Mouse (Mus musculus) adrenal gland, adult 2 months (tissue): Measurements from ENCODE around the gene Cox6a1. TPM values are rescaled to one million over a fixed set of nuclear protein-coding genes. Genes with fewer than 3 reads are reported as not detected.
"Not testable (repeated sequence)": the region's sequence is repeated elsewhere in the genome, so short reads cannot be mapped to it uniquely, and the experiment has no call there.

ENCODE experiments used
- DNase-seq: peaks from one replicate; pipeline ENCODE4 v3.0.0; 2021
- long read RNA-seq: library from polyadenylated mRNA; stranded (forward); transcript quantifications from one replicate; pipeline ENCODE4 v2.0.0, GENCODE M21; 2021
- polyA plus RNA-seq: library from polyadenylated mRNA; depleted of rRNA; stranded (reverse); fragments of >200 nt; gene quantifications from 2 replicates; pipeline ENCODE4 v1.2.3, GENCODE M21; 2012; rRNA removed
- total RNA-seq, 2 experiments: library from RNA; stranded (reverse); gene quantifications; 2 replicates each; pipeline ENCODE4 v1.2.3; 2021

Gene Cox6a1
- total RNA-seq (1,000 to 10,000 TPM; 1,468 to 1,603 TPM), polyA plus RNA-seq (4,255 and 4,504 TPM in 2 replicates)
- long read RNA-seq, transcript Cox6a1-201 (3 exons, 571 nt) = major isoform, 829 of 870 reads
- long read RNA-seq, transcript Cox6a1-202 (2 exons, 620 nt) = minor isoform, 21 of 870 reads
- long read RNA-seq, partial matches to known transcripts = 20 of 870 reads
- long read RNA-seq, other reads (novel, unspliced or antisense) = 0 of 870 reads

DNA sequence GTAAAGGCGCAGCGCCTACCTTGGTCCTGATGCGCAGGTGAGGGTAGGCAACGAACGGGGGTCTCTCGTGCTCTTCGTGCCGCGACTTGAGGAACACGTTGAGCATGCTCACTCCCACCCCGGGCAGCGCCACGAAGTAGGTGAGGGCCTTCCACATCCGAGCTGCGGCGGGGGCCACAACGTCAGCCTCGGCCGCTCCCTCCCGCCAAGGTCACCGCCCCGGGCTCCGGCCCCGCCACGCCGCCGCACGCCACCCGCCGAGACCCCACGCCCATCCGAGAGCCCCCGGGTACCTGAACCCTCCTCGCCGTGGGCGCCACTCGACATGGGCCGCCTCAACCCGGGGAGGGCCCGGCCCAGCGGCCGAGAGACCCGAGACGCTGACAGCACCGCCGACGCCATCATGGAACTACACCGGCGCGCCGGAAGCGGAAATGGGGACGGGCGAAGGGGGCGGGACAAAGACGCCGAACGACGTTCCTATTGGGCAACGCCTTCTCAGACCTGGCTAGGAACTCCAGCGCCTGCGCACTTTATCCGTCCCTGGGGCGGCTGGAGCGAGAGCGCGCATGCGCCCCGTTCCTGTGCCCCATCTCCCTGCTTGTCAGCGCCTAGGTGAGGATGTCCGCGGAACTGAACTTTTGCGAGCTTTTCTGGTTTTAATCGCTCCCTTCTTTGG, at the start of gene Cox6a1:
Gene Cox6a1, minus strand, starts transcription at position 436 of the 679 bp plus-strand sequence.
- peak; percentile 99 for DNase-seq

DNA sequence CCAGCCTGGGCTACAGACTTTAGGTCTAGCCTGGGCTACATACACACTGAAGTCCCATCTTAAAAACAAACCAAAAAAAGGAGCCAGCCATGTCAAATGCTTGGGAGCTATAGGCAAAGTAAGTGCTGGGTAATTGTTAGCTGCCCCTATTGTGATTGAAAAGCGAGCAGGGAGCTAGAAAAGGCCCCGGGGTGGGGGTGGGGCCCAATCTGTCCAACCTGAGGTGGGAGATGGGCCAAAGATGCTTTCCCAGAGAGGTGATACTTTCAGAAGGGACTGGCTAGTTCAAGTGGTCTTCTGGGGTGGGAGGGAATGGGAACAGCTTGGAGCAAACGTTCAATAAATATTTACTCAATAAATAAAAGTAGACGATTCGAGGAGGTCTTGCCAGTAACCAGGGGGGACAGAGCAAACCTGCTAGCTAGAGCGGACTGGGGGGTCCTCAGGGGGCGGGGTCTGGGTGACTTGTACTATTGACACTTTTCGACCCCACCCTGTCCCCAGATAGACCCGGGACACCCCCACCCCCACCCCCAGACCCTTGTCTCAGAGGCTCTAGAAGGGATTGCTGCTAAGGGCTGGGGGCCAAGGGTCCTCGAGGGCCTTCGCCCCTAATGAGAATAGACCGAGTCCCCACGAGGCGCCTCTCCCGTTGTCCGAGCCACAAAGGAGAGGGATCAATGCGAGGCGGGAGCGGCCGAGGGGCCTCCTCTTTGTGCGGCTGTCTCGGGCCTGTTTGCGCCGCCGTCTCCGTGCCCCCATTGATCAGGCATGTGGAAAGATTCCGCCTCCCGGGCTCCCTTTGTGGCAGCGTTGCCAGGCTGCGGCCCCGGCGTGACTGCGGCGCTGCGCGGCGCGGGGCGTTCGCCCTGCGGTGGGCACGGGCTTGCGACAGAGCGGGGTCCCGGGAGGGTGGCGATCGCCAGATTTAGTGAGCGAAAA, 49.3 kb upstream of the Cox6a1 start:
- DNase-seq = peak; percentile 31

DNA sequence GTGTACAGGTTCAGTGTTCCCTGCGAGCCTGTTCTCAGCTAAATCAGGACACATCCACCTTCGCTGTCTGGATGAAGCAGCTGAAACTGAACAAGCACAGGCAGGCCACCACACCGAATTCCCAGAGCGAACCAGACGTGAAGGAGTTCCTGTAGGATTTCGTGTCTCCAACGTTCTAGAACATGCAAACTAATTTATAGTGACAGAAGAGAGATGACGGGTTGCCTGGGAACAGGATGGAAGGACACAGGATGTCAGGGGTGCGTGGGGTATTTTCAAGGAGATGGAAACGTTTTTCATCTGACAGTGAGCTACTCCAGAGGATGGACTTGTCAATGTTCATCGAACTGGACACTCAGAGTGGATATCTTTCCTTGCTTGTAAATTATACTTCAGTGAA, 47.9 kb upstream of the Cox6a1 start:
- DNase-seq = no peak

DNA sequence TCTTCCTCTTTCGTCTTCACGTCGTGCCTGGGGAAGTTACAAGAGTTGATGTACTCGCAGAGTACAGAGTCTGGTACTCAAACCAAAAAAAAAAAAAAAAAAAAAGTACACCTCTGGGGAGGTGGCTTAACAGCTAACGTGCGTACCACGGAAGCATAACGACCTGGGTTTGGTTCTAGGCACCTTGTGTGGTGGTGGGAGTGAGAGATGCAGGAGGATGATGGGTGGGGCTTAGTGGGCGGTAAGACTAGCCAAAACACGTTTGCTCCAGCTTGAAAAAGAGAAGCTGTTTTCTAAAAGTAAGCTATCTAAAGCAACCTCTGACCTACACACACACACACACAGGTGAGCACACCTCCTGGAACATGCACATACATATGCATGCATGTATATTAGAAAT, 46.1 kb upstream of the Cox6a1 start:
- DNase-seq = no peak

DNA sequence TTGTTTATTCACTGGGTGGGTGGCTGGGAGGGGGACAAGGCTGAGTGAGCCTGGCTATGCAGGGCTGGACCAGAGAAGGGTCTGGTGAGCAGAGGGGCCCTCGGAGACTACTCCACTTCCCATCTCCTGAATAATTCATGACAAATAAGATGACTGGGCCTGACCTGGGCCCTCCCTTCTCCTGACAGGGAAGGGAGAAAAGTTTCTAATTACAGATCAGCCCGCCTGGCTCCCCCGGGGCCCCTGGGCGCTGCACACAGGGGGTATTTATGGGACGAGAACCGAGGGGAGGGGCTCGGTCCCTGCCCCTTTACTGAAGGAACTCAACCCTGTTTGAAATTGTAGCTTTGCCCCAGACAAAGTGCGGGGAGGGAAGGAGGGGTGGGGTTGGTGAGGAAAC, 45.4 kb upstream of the Cox6a1 start:
- no peak for DNase-seq

DNA sequence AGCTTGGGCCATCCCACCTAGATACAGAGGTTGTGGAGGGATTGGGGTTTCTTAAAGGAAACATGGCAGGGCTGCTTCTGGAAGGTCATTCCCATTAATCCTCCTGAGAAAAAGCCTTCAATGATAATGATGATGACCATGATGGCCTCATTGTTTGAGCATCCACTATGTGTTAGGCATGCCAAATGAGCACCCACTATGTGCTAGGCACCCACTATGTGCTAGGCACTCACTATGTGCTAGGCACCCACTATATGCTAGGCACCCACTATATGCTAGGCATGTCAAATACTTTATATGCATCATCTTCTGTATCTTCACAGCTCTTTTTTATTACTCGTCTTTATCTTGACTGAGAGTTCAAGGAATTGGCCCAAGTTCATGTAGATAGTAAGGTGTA, 44.2 kb upstream of the Cox6a1 start:
- no peak for DNase-seq

DNA sequence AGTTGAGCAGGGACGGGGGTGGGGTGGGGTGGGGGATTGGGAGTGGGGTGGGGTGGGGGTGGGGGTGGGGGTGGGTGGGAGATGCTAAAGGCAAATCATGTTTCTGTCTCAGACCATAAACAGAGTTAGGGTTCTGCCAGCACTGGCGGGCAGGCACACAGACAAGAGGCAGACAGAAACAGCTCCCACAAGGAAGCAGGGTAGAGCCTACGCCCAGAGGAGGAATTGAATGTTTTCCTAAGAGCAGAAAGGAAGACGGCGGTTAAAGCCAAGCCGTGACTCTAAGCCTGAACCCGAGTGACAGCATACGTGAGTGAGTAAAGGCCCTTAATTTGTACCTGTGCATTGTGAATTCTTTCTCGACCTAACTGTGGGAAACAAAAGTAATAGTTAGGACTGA, 43.2 kb upstream of the Cox6a1 start:
- DNase-seq = no peak

DNA sequence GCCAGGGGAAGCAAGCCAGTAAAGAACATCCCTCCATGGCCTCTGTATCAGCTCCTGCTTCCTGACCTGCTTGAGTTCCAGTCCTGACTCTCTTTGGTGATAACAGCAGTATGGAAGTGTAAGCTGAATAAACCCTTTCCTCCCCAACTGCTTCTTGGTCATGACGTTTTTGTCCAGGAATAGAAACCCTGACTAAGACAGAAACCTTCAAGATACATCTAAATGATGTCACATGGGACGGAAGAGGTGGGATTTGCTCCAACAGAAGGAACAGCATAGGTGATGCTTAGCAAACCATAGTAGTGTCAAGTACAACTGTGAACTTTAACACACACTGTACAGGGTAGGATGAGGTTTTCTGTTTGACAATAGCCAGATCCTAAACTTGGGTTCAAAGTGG, 30.1 kb upstream of the Cox6a1 start:
- not testable (repeated sequence) for DNase-seq

DNA sequence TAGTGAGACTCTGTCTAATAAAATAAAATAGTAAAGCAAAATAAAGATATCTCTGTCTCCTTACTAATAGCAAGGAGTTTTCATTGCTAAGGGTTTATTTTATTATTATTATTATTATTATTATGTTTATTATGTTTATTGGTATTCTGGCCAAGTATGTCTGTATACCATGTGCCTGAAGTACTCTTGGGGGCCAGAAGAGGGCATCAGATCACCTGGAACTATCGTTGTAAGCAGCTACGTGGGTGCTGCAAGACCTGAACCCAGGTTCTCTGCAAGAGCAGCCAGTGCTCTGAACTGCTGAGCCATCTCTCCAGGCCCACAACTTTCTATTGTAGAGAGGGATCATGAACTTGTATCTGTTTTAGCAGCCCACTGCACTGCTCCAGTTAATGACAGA, 26.7 kb upstream of the Cox6a1 start:
- DNase-seq = no peak

DNA sequence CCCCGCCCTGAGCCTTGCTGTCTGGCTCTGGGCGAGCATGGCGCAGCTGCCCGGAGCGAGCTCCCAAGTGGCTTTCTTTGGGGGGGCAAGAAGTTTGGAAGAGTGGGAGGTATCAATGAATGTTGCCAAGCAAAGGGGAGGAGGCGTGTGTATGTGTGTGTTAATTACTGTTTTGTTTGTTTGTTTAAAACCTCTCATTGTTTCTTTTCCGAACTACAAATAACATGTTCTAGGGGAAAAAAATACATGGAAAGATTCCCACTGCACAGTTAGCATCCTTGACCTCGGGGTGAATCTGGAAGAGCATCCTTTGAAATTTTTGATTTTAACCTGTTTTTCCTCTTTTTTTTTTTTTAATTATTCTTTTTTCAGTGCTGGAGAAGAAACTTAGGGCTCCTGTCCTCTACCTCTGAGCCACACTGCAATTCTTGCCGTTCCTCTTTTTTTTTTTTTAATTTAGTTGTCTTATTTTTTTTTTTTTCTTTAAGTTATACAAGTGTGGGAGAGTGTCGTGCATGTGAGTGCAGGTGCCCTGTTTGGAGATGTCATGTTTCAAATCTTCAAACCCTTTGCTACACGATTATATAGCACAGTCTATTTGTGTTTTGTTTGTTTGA, 25.5 kb upstream of the Cox6a1 start:
- no peak for DNase-seq

DNA sequence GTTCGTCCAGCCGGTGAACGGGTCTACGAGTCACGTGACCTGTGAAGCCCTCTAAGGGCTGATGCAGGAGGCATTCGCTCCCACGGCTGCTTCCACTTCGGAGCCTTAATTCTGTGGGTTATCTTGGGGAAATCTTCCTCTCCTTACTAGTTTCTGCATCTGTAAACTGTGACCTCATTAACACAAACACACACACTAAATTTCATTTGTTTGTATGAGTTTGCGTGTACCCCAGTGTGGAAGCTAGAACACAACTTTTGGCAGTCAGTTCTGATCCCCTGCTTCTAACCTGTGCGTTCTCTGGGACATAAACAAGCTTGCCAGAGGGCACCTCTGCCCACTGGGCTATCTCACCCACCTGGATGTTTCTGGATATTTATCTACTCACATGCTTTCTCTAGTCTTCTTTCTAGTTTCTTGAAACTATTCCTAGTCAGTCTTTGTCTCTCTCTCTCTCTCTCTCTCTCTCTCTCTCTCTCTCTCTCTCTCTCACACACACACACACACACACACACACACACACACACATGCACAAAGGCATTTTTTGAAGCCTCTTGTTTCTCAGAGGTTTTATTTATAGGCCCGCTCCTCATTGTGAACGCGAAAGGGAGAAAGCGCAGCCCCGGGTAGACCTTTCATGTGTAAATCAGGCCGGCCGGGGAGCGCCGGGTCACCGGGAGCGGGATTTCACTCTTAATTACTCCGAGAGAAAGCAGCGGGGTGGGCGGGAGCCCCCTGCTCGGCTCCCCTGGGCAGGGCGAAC, 24.8 kb upstream of the Cox6a1 start:
- no peak for DNase-seq

DNA sequence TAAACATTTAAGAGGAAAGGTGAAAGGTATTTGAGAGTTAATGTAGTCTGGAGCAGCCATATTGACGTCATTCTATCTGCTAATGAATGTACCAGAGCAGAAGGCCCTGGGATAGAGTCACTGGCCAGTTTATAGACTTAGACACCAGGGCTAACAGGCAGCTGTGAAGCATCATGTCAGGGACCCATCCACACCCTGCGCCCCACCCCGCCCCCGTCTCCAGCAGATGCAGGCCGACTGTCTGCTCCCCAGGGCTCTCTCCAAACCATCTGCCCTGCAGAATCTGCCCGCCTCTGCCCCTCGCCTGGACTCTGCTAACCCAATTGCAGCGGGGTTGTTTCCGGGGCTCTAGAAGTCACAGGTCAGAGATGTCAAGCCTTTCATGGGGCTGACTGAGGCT, 23.0 kb upstream of the Cox6a1 start:
- DNase-seq = no peak

DNA sequence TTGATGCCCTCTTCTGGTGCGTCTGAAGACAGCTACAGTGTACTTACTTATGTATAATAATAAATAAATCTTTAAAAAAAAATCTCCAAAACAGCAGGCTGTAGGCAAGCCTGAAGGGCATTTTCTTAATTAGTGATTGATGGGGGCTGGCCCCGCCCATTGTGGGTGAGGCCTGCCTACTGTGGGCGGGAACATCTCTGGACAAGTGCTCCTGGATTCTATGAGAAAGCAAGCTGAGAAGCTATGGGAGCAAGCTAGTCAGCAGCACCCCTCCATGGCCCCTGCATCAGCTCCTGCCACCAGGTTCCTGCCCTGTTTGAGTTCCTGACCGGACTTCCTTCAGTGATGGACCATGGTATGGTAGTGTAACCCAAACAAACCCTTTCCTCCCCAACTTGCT, 16.0 kb upstream of the Cox6a1 start:
- DNase-seq = no peak

DNA sequence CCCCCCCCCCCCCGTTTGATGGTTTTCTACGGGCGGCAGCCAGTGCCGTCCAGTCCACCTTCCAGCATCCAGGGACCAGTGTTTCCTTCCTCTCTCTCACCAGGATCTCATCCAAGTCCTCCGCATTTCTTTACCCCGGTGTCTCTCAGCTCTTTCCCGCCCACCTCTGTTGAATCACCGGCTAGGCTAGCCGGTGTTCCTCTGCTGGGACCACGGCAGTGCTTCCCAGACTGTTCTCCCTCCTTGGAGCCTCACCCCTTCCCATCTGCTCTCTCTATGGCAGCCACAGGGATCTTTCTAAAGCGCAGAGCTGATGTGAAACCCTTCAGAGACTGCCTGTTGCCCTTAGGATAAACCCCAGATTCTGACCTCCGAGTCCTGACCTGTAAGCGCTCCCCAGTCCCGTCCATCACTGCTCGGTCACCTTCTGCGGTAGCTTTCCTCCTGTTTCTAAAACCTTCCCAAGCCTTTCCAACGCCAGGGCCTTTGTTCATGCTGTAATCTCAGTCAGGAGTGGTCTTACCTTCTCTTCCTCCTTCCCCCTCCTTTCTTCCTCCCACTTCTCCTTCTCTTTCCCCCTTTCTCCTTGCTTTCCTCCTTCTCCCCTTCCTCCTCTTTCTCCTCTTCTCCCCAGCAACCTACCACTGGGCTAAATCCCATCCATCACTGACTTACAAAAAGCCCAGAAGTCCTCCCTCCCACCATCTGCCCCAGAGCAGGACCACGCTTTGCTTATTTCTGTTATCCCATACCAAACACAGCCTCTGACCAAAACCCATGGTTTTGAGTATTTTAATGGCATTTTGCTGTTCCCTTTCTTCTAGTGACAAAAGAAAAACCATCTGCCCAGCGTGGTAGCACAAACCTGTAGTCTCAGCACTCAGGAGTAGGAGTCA, 14.3 kb upstream of the Cox6a1 start:
- no peak for DNase-seq

DNA sequence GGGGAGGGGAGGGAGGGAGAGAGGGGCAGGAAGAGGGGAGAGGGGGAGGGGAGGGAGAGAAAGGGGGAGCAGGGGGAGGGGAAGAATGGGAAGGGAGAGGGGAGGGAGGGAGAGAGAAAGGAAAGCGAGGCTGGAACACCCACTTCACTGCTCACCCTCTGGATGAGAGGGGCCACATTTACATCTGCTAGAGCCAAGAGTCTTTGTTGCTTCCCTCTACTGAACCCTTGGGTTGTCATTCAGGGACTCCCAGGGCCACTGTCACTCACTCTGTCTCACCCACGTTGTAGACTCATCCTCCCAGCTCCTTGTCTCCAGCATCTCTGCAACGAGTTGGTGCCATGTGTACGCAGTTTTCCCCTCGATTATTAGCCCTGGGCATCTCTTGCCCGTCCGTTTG, 13.4 kb upstream of the Cox6a1 start:
- no peak for DNase-seq

DNA sequence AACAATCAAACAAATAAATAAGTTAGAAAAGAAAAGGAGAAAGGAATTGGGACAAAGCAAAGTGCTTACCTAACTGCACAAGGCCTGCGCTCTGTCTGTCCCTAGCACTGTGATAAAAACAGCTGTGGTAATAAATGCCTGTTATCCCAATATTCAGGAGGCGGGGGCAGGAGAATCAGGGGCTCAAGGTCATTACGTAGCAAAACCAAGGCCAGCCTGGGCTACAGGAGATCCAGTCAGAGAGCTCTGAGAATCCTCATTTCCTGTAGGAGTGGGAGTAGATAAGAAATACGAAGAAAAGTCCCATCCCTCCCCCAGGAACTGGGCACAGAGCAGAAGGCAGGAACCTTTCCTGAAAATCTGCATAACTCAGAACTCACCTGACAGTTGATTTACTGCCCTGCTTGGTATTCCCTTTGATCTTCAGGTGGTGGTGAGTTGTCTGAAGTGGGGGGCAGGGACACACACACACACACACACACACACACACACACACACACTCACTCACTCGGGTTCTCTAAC, 11.1 kb upstream of the Cox6a1 start:
- DNase-seq = peak; percentile 42

DNA sequence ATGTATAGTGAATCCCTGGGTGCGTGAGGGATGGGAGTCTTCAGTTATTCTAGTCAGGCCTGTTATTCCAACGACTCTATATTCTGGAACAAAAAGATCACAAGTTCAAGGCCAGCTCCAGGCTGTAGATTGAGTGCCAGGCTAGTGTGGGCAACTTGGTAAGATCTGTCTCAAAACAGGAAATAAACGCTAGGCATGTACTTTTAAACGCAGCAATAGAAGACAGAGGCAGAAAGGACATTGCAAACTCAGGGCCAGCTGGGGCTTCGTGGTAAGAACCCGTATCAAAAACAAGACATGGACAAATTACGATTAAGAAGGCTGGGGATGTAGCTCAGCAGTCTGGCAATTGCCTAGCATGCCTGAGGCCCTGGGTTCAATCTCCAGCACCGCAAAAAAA, 10.7 kb upstream of the Cox6a1 start:
- no peak for DNase-seq

DNA sequence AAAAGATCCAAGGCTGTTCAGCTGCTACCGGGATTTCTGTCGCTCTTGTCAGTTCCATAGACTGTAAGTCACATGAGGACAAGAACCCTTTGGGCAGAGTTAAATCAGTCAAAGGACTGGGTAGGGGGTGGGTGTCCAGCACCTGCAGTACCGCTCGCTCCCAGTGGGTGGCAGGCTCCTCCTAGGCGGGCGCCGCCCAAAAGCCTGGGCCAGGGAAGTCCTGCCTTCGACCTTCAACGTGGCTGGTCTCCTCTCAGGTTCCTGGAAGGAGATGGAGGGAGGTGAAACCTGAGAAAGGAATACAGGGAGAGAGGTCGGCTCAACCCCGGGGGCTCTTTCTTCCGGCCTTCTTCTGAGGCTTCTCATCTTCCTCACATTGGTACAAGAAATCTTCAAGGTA, 10.1 kb upstream of the Cox6a1 start:
- DNase-seq = peak; percentile 91

DNA sequence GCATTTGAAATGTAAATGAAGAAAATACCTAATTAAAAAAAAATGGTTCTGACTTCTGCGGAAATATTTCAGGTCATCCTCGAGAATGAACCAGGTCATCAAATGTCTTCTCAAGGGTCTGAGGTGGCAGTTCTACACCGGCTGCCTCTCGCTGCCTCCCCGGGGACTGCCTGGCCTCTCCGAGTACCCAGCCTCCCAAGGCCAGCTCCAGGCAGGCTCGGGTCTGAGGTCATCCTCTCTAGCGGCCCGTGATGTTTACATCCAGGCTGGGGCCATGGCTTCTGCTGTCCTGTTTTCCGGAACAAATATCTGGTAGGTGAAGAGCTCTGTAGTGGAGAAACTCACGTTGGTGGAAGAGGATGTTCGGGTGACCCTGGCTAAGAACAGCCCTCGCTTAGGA, 6.3 kb upstream of the Cox6a1 start:
- DNase-seq = no peak

DNA sequence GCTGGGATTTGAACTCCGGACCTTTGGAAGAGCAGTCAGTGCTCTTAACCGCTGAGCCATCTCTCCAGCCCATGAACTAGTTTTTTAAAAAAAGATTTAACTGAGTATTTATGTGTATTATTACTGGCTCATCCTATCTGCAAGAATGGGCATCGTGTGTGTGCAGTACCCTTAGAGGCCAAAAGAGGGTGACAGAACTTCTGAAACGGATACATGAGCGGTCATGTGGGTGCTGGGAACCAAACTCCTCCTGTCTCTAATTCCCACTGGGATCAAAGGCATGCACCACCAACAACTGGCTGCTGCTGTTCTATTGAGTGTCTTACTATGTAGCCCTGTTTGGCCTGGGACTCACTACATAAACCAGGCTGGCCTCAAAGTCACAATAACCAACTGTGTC, 2.6 kb upstream of the Cox6a1 start:
- DNase-seq = no peak

DNA sequence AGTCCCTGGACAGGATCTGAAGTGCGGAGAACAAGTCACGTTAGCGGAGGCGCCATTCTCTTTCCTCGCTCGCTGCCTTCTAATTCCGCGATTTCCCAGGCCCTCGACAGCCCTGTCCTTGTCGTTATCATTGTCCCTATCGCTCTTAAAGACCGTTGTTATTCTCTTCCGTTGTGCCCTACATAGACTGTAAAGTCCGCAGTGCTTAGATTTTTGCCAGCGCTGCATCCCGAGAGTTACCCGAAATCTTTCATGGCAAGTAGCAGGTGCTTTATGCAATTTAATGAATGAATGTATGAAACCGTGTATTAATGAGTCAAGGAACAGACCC, 409 bp upstream of the Cox6a1 start:
- DNase-seq = no peak
